Mouse (Mus musculus): Measurements from ENCODE around the gene Mknk2. TPM values are rescaled to one million over a fixed set of nuclear protein-coding genes. Genes with fewer than 3 reads are reported as not detected.
"Not testable (repeated sequence)": the region's sequence is repeated elsewhere in the genome, so short reads cannot be mapped to it uniquely, and the experiment has no call there.

Gene Mknk2
- total RNA-seq, 2 experiments from 2014 or later = 105 TPM

DNA sequence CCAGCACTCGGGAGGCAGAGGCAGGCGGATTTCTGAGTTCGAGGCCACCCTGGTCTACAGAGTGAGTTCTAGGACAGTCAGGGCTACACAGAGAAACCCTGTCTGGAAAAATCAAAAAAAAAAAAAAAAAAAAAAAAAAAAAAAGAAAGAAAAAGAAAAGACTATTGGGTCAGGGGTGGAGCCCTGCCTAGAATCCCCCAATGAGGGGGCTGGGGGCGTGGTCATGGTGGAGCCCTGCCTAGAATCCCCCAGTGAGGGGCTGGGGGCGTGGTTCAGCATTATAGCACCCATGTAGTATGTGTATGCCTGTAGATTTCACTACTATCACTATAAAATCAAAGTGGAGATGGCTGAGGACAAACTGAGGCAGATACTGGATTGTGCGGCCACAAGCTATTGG lies 28.0 kb downstream of the Mknk2 start:
- DNase-seq = not testable (repeated sequence)

DNA sequence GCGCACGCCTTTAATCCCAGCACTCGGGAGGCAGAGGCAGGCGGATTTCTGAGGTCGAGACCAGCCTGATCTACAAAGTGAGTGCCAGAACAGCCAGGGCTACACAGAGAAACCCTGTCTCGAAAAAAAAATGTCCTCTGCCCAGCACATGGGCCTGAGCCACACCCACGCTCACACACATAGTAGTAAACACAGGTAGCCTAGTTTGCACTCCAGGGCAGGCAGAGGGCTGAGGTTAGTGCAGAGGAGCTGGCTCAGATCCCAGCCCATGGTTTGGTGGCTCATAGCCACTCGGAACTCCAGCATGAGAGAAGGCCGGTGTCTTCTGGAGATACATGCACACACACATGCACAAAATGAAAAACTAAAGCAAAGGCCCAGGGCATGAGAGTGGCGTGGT lies 31.0 kb downstream of the Mknk2 start:
- DNase-seq = no peak

DNA sequence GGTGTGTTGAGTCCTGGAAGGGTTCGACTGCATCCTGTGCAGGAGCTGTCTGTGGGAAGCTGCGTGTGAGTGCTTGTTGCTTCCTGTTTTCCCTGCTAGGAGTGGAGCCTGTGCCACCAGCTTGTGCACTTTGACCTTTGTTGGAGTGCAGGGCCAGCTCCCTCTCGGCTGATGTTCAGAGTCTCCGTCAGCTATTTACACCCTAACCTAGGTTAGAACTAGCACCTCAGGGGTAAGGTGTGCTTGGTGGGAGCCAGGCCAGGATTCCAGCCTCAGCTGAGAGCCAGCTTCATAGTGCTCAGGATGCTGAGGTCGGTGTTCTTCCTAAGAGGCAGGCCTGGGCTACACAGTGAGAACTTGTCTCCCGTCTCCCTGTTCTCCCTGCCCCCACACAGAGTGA lies 42.6 kb downstream of the Mknk2 start:
- no peak for DNase-seq

DNA sequence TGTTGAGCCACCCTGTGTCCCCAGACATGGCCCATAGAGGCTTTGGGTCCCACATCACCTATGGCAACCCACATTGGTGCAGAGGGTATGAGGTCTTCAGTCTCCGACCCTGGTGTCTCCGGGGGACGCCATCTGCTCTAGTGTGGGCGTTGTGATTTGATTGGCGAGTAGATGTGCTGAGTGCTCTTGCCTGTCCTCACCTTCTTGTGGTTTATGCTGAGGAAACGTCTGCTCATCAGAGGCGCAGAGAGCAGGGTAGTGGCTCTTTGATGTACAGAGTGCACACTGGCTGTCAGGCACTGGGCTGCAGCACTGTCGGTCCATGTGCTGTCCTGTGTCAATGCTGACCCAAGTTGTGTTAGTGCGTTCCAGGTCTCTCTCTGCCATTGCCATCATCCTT lies 49.0 kb downstream of the Mknk2 start:
- no peak for DNase-seq

DNA sequence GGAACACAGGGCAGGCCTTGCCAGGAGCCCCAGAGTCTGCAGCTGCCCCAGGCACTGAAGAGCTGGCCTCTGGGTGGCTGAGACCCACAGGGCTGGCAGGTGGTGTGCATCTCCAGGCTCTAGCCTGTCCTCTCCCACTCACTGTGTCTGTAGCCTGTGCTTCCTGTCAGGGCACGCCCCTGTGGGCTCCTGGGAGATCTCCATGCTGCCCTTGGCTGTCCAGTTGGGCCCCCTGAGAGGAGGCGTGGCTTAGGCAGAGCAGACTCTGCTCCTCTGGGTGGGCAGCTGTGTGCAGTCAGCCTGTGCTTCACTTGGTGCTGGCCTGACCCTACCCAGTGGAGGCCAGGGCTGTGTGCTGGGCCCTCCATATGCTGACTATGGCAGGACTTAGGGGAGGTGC lies 50.2 kb downstream of the Mknk2 start:
- DNase-seq = peak; percentile 73

DNA sequence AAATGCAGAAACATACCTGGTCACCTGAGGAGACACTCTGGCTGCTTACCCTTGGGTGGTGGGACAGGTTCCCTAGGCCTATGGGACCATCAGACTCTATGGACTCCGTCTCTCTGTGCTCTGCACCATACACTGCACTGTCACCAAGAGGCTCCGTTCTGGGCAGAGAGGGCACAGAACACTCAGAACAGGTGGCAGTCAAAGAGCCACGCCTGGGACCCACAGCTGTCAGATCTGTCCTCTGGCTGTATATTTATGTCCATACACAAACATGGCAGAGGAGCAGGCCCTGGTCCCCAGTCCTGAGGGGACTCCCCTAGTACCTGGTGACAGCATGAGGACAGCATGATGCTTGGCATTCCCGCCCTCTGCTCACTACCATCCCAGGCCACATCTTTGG lies 52.1 kb downstream of the Mknk2 start:
- no peak for DNase-seq

DNA sequence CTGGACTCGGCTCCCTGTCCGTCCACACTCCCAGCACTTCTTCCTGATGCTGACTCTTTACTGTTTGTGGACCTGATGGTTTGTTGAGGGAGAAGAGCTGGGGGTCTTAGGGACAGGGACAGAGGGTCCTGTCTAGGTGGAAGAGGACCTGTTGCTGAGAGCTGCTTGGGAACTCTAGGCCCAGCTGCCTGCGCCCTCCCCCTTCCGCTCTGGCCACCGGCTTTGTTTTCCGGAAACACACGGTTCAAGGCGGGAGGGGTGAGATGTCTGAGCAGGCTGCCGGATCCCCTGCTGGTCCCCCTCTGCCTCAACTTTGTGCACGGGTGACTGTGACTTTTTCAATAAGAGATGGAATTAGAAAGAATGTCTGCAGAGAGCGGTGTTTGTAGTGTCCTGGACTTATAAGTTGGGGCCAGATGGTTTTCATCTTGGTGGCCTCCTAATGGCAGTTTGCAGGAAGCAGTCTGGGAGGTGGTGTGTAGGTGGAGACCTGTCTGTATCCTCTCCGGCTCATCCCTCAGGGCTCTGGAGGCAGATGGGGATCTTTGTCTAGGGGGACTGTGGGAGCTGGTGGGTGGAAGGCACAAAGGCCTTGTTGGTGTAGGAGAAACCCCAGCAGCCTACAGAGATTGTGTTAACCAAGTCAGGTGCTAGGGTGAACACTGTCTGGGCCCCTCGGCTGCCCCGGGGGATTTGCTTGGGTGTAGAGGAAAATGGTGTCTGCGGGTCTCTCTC lies 54.3 kb downstream of the Mknk2 start:
- DNase-seq = peak; percentile 70

DNA sequence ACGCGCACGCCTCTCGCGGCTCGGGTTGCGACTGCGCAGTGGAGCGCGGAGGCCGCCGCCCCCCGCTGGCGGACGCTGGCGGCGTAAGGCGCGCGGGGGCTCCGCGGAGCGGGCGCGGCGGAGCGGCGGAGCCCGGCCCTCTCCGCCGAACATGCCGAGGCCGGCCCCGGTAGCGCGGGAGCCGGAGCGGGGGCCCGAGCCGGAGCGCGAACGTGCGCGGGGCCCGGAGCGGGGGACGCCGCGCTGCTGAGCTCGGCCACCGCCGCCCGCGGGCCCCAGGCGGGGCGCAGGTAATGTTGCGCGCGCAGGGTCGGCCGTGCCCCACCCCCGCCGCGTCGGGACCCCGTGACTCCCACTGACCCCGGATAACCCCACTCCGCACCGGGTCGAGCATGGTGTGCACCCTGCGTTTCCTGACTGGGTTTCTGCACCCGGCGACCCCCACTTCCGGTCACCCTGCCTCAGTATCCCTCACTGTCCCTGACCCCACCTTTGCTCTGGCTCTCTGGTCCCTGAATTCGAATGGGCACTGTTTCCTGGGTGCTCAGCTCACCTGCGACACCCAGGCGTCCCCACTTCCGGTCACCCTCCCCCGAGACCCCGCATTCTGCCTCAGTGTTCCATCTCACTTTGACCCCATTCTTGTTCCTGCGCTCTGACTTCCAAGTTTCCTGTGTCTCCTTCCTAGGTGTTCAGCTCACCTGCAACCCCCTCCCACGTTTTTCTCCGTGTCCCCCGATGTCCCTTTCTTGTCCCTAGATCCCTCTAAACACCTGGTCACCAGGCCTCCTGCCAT lies 55.1 kb downstream of the Mknk2 start, which contains the start of gene Csnk1g2:
Csnk1g2 (plus strand) TSS at position 178 of the 796 bp plus-strand sequence.
- peak; percentile 72 for DNase-seq

DNA sequence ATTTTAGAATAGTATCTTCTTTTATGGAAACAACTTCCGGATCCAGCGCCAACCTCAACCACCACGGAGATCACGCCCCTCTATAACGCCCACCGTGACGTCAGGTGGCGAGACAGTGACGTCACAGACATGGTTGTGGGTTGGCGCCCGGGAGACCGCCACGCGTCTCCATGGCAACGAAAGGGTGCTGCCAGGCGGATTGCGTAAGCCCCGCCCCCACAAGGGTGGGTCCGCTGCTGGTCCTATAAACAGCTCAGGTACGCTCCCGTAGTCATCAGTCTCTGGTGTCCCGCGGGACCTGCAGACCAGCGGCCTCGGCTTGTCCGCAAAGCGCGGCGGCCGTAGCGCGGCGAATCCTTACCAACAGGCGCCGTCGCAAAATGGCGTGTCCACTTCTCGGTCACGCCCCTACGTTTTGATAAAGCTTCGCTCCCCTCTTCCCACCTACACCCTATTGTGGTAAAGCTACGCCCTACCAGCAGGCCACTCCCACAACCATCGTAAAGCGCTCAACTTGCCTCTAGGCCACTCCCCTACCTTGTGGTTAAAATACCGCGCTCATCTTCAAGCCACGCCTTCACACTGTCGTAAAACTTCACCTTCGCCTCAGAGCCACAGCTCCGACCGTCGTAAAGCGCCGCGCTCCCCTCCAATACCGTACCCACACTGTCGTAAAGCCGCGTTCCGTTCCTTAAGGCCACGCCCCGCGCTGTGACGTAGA lies 55.8 kb downstream of the Mknk2 start:
- DNase-seq = peak; percentile 99

DNA sequence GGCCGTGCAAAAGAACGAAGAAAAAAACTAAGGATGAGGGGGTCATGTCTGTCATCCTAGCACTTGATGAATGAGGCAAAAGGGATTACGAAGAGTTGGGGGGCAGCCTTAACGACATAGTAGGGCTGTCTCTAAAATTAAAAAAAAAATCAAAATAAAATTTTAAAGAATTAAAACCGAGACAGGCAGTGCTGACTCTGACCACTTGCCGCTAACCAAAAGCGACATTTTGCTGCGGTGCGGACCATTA lies 56.3 kb downstream of the Mknk2 start:
- DNase-seq = no peak

DNA sequence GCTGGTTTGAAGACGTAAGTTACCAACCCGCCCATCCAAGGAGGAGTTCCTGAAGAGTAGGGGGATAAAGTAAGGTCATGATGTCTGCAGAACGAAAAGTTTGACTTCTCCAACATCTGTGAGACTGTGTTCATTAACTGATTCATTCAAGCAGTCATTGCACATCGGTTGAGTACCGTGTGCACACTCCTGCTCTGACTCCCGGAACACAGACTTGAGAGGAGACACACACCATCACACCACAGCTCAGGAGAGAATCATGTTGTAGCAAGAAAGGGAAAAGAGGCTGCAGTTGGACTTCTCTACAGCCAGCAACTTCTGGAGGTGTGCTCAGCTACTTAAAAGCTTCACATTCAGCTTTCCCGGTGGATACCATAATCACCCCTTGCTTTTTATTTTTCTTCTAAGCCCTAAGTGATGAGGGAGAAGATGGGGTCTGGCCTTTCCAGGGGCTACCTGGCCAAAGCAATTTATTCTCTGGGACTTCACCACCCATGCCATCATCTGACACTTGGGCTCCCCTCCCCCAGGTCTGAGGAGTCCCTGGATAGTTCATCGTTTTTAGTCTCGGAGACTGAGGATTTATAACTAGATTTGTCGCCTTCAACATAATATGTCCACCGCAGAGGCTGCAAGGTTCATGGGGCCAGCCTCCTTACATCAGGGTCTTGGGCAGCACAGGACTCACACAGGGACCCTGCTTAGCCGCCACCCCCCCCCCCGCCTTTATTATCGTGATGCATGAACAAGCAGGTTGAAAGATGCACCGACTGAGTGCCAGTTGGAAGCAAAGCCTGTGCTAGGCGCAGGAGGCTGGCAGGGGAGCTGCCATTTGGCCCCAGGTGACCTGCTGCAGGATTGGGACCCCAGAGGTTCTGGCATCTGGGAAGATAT lies 56.9 kb downstream of the Mknk2 start:
- DNase-seq = no peak

DNA sequence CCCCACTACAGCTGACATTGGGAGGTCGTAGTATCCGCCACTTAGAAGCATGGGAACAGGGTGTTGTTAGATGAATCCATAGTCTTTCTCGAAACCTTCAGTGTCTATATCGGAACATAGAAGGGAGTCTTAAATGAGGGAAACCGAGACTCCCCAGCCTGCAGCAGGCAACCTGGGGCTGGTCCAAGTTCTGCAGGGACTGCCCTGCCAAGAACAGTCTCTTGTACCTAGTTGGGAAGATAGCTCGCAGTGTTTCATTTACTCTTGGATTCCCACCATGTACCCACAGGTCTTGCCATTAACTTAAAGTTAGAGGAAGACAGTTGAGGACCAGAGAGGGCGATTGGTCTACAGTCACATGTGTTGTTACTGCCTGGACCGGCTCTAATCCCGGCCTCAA lies 57.5 kb downstream of the Mknk2 start:
- no peak for DNase-seq

DNA sequence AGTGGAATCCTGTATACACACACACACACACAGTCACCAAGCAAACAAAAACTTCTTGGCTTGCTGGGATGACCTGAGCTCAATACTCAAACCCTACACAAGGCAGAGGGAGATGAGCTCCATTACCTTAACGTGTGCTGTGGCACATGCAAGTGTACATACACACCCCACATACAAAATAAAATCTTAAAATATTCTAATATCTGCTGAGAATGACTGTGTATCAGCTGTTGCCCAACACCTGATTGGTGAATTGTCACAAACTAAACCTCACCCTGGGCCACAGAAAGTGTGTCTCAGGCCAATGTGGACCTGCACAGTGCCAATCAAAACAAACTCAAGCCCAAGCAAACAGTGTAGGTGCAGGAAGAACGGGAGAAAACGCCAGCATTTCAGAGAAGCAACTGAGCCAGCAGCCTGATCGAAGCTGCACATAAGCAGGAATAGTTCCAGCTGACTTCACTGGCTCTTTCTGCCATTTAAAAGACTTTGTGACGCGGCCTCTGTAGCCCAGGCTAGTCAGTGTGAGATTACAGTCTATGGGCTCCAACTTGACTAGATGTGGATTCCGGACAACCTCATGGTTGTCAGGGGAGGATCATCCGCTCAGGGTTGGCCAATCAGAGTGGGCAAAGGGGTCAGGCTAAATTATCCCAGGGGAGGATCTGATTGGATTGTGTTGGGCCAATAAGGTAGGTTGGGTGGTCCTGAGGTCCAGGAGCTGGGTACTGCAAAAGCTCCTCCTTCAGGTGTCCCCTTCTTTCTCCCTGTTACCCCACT lies 58.3 kb downstream of the Mknk2 start:
- DNase-seq = no peak

DNA sequence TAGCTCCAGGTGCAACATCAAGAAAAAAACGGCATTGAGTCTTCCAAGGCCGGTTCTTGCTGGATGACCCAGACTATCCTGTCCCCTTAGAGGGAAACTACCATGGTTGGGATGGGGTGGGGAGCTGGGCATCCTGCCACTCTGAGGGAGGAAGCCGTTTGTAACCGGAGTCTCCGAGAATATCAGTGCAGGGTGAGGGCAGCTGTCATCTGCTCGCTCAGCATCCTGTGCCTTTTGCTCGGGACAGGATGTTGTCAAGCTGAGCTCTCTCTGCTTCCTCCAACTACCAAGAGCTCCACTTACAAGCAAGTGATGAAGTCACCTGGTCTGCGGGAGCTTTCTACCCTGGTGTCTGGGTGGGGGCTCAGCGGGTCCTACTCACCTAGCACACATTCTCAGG lies 59.7 kb downstream of the Mknk2 start:
- DNase-seq = peak; percentile 54

Other genes starting within 250 kb of the Mknk2 start
- 10 to 100 TPM; 58.6 to 60.1 TPM for gene Tcf3, start 244.5 kb downstream of the Mknk2 start, total RNA-seq (2021)
- gene Onecut3, start 183.3 kb downstream of the Mknk2 start, total RNA-seq (2021) = under 1 TPM in 1 of 2 experiments, not detected in 1; 0.05 TPM
- not detected for gene Atp8b3, start 139.0 kb downstream of the Mknk2 start, total RNA-seq (2021)
- gene Rexo1, start 116.6 kb downstream of the Mknk2 start, total RNA-seq (2021) = 10 to 100 TPM; 22.4 to 26.2 TPM
- gene Klf16, start 100.8 kb downstream of the Mknk2 start, total RNA-seq (2021) = 10 to 100 TPM in 1 of 2 experiments, 1 to 10 TPM in 1; 9.6 to 10.4 TPM
- 10 to 100 TPM; 93.6 to 95.0 TPM for gene Abhd17a, start 87.8 kb downstream of the Mknk2 start, total RNA-seq (2021)
- 10 to 100 TPM; 27.0 to 30.4 TPM for gene Scamp4, start 75.2 kb downstream of the Mknk2 start, total RNA-seq (2021)
- 1 to 10 TPM; 2.6 to 2.9 TPM for gene Adat3, start 75.2 kb downstream of the Mknk2 start, total RNA-seq (2021)
- 1 to 10 TPM in 1 of 2 experiments, under 1 TPM in 1; 0.79 to 1.2 TPM for gene Gm49322, start 72.1 kb downstream of the Mknk2 start, total RNA-seq (2021)
- gene Csnk1g2, start 55.3 kb downstream of the Mknk2 start, total RNA-seq (2021) = 100 to 1,000 TPM; 142 to 162 TPM
- gene Btbd2, start 21.0 kb downstream of the Mknk2 start, total RNA-seq (2021) = 10 to 100 TPM; 42.2 to 42.4 TPM
- gene Mob3a, start 23.9 kb upstream of the Mknk2 start, total RNA-seq (2021) = 10 to 100 TPM; 12.5 to 13.0 TPM
- 1 to 10 TPM; 3.2 to 4.6 TPM for gene Izumo4, start 24.1 kb upstream of the Mknk2 start, total RNA-seq (2021)
- gene Ap3d1, start 64.2 kb upstream of the Mknk2 start, total RNA-seq (2021) = 10 to 100 TPM; 47.8 to 53.8 TPM
- 10 to 100 TPM; 75.6 to 76.8 TPM for gene Dot1l, start 77.1 kb upstream of the Mknk2 start, total RNA-seq (2021)
- 10 to 100 TPM; 46.0 to 51.7 TPM for gene Sf3a2, start 120.1 kb upstream of the Mknk2 start, total RNA-seq (2021)
- gene Plekhj1, start 120.5 kb upstream of the Mknk2 start, total RNA-seq (2021) = 10 to 100 TPM; 36.2 to 37.1 TPM
- 1 to 10 TPM in 1 of 2 experiments, under 1 TPM in 1; 0.61 to 1.0 TPM for gene Amh, start 127.1 kb upstream of the Mknk2 start, total RNA-seq (2021)
- gene Jsrp1, start 135.4 kb upstream of the Mknk2 start, total RNA-seq (2021) = 1 to 10 TPM in 1 of 2 experiments, under 1 TPM in 1; 0.62 to 1.6 TPM
- gene Oaz1, start 148.5 kb upstream of the Mknk2 start, total RNA-seq (2021) = 1,000 to 10,000 TPM; 1,002 to 1,049 TPM
- gene Lingo3, start 165.9 kb upstream of the Mknk2 start, total RNA-seq (2021) = 1 to 10 TPM; 1.8 to 2.5 TPM
- gene Lsm7, start 177.1 kb upstream of the Mknk2 start, total RNA-seq (2021) = 10 to 100 TPM; 29.9 to 35.0 TPM
- 10 to 100 TPM; 23.4 to 24.8 TPM for gene Sppl2b, start 177.2 kb upstream of the Mknk2 start, total RNA-seq (2021)
- not detected for gene Tmprss9, start 193.7 kb upstream of the Mknk2 start, total RNA-seq (2021)
- gene Timm13, start 222.9 kb upstream of the Mknk2 start, total RNA-seq (2021) = 100 to 1,000 TPM; 162 to 169 TPM
- 10 to 100 TPM; 15.5 to 17.2 TPM for gene Lmnb2, start 240.1 kb upstream of the Mknk2 start, total RNA-seq (2021)